Mouse (Mus musculus): Measurements from ENCODE around the gene Cep131. TPM values are rescaled to one million over a fixed set of nuclear protein-coding genes. Genes with fewer than 3 reads are reported as not detected.

Cep131 gene
- polyA plus RNA-seq (2015; fragmentation: Nextera tagmentation; extraction: Ambion mirVana) = 14.3 and 15.5 TPM in 2 replicates

DNA sequence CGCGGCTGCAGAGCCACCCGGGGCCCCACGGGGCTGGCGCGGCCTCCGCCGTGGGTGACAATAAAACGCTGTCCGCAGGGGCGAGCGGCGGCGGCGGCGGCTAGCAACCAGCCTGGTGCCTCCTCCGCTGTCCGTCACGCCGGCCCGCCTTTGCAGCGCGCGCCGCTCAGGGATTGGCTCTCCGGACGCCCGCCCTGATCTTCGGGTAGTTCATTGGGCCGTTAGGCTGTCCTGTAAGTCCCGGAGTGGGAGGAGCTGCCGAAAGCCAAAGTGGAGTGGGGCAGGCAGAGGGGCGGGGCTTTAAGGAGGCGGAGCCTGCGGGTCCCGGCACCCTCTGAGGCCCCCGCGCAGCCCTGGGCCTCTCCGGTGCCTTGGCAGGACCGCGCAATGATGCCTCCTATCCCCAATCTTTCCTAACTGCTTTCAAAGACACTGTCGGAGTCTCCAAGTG, at the start of gene Cep131:
Gene Cep131 (minus strand): TSS at position 126 of the 451 bp plus-strand sequence.
- H3K4me2 ChIP-seq (ENCODE audit: low read length) = peak within 1 kb of the TSS; percentile 71
- 0 out of 2 replicates have a peak, but pooled peaks cover 7% of the 10 kb centered on the region for H3K4me1 ChIP-seq (replicated peaks; ENCODE audit: insufficient read depth, low read length)
- H3K27me3 ChIP-seq (ENCODE audit: insufficient read depth, low read length) = no peaks in the 10 kb centered on the region
- no peak for TF ChIP-seq CTCF (IDR thresholded peaks at IDR 0.05; ENCODE audit: low read depth)
- H3K4me3 ChIP-seq (replicated peaks; ENCODE audit: low read depth, low read length) = peak within 1 kb of the TSS; percentile 70
- ATAC-seq (replicated peaks; ENCODE audit: low FRiP score, low read depth) (peak; percentile 99), DNase-seq (ENCODE audit: low spot score) (peak; percentile 99)
- 0% methylated on average over 41 of the region's 42 CpGs for WGBS
- no peak within 1 kb of the TSS for H3K27ac ChIP-seq
- H3K9me3 ChIP-seq (replicated peaks; ENCODE audit: low read length) = no peaks in the 10 kb centered on the region
- H3K36me3 ChIP-seq (ENCODE audit: insufficient read depth, low read length) = peaks cover 19% of the 10 kb centered on the region; the same call in 1 of the 2 replicates
- peak within 1 kb of the TSS; percentile 70 for H3K9ac ChIP-seq (ENCODE audit: low read depth, low read length)

DNA sequence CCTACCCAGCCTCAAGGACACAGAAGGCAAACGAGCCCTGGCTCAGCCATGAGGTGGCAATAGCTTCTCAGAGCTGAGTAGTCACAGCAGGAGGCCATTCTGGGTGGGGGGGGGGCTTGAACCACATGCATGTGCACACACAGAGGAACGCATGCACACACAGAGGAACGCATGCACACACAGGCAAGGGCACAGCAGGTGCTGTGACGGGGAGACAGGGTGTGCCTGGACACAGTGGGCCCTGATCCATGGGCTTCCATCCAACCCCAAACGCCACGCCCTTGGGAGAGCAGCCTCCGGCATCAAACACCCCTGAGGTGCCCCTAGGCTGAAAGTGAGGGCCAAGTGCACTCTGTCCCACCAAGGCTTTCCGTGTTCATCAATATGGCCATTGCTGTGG, 49.6 kb upstream of the Cep131 start:
- Histone ChIP-seq H3K4me2 (ENCODE audit: low read length) (no peak overlapping the region), H3K36me3 (ENCODE audit: insufficient read depth, low read length) (peaks cover 27% of the 10 kb centered on the region; the same call in 1 of the 2 replicates), H3K4me3 (replicated peaks; ENCODE audit: low read depth, low read length) (no peak overlapping the region), H3K9me3 (replicated peaks; ENCODE audit: low read length) (no peaks in the 10 kb centered on the region), H3K4me1 (replicated peaks; ENCODE audit: insufficient read depth, low read length) (peaks cover 16% of the 10 kb centered on the region; the same call in 1 of the 2 replicates), H3K27me3 (ENCODE audit: insufficient read depth, low read length) (no peaks in the 10 kb centered on the region), H3K27ac (no peak overlapping the region), H3K9ac (ENCODE audit: low read depth, low read length) (no peak overlapping the region)
- ATAC-seq (replicated peaks; ENCODE audit: low FRiP score, low read depth) = no peak
- TF ChIP-seq CTCF (IDR thresholded peaks at IDR 0.05; ENCODE audit: low read depth) = no peak
- no peak for DNase-seq (ENCODE audit: low spot score)
- 88% methylated on average over 8 of the region's 8 CpGs for WGBS

GRCm38 (mm10) chr11:120134847-120135530, 48.4 kb upstream of the Cep131 start:
- H3K27ac ChIP-seq = no peak overlapping the region
- H3K9me3 ChIP-seq (replicated peaks; ENCODE audit: low read length) = no peaks in the 10 kb centered on the region
- ATAC-seq (replicated peaks; ENCODE audit: low FRiP score, low read depth) = 0 out of 2 replicates have a peak, but pooled peaks have one; percentile 14
- H3K4me3 ChIP-seq (replicated peaks; ENCODE audit: low read depth, low read length) = no peak overlapping the region
- WGBS = 91% methylated on average over 9 of the region's 9 CpGs
- H3K9ac ChIP-seq (ENCODE audit: low read depth, low read length) = no peak overlapping the region
- no peaks in the 10 kb centered on the region for H3K27me3 ChIP-seq (ENCODE audit: insufficient read depth, low read length)
- peaks cover 12% of the 10 kb centered on the region; the same call in 1 of the 2 replicates for H3K4me1 ChIP-seq (replicated peaks; ENCODE audit: insufficient read depth, low read length)
- no peak overlapping the region for H3K4me2 ChIP-seq (ENCODE audit: low read length)
- peaks cover 34% of the 10 kb centered on the region; the same call in 1 of the 2 replicates for H3K36me3 ChIP-seq (ENCODE audit: insufficient read depth, low read length)
- no peak for TF ChIP-seq CTCF (IDR thresholded peaks at IDR 0.05; ENCODE audit: low read depth)
- DNase-seq (ENCODE audit: low spot score) = no peak

GRCm38 (mm10) chr11:120134148-120134547, 47.5 kb upstream of the Cep131 start:
- H3K9me3 ChIP-seq (replicated peaks; ENCODE audit: low read length) = no peaks in the 10 kb centered on the region
- H3K27me3 ChIP-seq (ENCODE audit: insufficient read depth, low read length) = no peaks in the 10 kb centered on the region
- no peak overlapping the region for H3K27ac ChIP-seq
- H3K4me3 ChIP-seq (replicated peaks; ENCODE audit: low read depth, low read length) = no peak overlapping the region
- peaks cover 39% of the 10 kb centered on the region for H3K36me3 ChIP-seq (ENCODE audit: insufficient read depth, low read length)
- no peak for ATAC-seq (replicated peaks; ENCODE audit: low FRiP score, low read depth)
- peaks cover 10% of the 10 kb centered on the region; the same call in 1 of the 2 replicates for H3K4me1 ChIP-seq (replicated peaks; ENCODE audit: insufficient read depth, low read length)
- no peak overlapping the region for H3K9ac ChIP-seq (ENCODE audit: low read depth, low read length)
- DNase-seq (ENCODE audit: low spot score) = no peak
- WGBS = 93% methylated on average over 5 of the region's 5 CpGs
- TF ChIP-seq CTCF (IDR thresholded peaks at IDR 0.05; ENCODE audit: low read depth) = no peak
- H3K4me2 ChIP-seq (ENCODE audit: low read length) = no peak overlapping the region

DNA sequence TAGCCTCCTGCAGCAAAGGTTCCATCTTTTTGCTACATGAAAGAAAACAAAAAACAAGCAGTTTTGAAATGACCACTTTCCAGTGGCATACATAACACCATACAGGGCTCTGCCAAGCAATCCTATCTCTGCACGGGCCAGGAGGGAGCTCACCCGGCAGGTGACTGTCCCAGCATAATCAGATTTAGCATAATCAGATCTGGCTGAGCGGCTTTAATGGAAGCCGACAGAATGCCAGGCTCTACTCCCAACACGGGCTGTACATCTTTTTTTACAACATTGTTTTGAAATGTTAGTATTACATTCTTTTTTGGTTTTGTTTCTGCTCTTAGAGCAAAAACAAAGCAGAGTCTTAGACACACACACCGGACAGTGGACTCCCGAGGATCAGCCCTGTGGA, 42.7 kb upstream of the Cep131 start:
- 68% methylated on average over 7 of the region's 7 CpGs for WGBS
- no peak overlapping the region for H3K4me3 ChIP-seq (replicated peaks; ENCODE audit: low read depth, low read length)
- no peak for TF ChIP-seq CTCF (IDR thresholded peaks at IDR 0.05; ENCODE audit: low read depth)
- no peaks in the 10 kb centered on the region for H3K9me3 ChIP-seq (replicated peaks; ENCODE audit: low read length)
- no peak overlapping the region for H3K27ac ChIP-seq
- H3K4me2 ChIP-seq (ENCODE audit: low read length) = no peak overlapping the region
- H3K36me3 ChIP-seq (ENCODE audit: insufficient read depth, low read length) = peaks cover 56% of the 10 kb centered on the region
- H3K9ac ChIP-seq (ENCODE audit: low read depth, low read length) = no peak overlapping the region
- ATAC-seq (replicated peaks; ENCODE audit: low FRiP score, low read depth) = no peak
- no peaks in the 10 kb centered on the region for H3K27me3 ChIP-seq (ENCODE audit: insufficient read depth, low read length)
- no peaks in the 10 kb centered on the region for H3K4me1 ChIP-seq (replicated peaks; ENCODE audit: insufficient read depth, low read length)
- DNase-seq (ENCODE audit: low spot score) = no peak

DNA sequence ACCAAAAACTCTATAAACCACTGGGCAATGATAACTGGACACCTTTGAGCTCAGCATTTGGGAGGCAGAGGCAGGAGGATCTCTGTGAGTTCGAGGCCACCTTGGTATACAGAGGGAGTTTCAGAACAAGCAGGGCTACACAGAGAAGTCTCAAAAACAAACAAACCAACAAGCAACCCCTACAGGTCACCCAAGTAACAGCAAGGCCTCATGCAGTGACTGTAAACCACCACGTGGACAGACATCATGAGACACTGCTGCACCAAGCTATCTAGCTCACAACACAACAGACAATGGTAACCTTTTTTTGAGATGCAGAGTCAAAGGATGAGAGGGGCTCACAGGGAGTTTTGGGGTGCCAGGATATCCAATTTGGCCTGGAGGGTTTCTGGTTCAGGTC, 40.2 kb upstream of the Cep131 start:
- H3K9ac ChIP-seq (ENCODE audit: low read depth, low read length) = no peak overlapping the region
- no peak for ATAC-seq (replicated peaks; ENCODE audit: low FRiP score, low read depth)
- H3K27ac ChIP-seq = no peak overlapping the region
- peaks cover 51% of the 10 kb centered on the region for H3K36me3 ChIP-seq (ENCODE audit: insufficient read depth, low read length)
- no peaks in the 10 kb centered on the region for H3K27me3 ChIP-seq (ENCODE audit: insufficient read depth, low read length)
- DNase-seq (ENCODE audit: low spot score) = no peak
- H3K4me2 ChIP-seq (ENCODE audit: low read length) = no peak overlapping the region
- no peaks in the 10 kb centered on the region for H3K4me1 ChIP-seq (replicated peaks; ENCODE audit: insufficient read depth, low read length)
- TF ChIP-seq CTCF (IDR thresholded peaks at IDR 0.05; ENCODE audit: low read depth) = 0 out of 2 replicates have a peak, but pooled peaks have one; percentile 13
- WGBS = 85% methylated on average over 2 of the region's 2 CpGs
- no peaks in the 10 kb centered on the region for H3K9me3 ChIP-seq (replicated peaks; ENCODE audit: low read length)
- no peak overlapping the region for H3K4me3 ChIP-seq (replicated peaks; ENCODE audit: low read depth, low read length)

Data from kidney, postnatal 0 days (tissue).